Mouse (Mus musculus) lung, postnatal 25 days (tissue): Measurements from ENCODE around the gene Slc41a3.

Experiments used
- DNase-seq: peaks from one replicate; pipeline ENCODE4 v3.0.0; 2022; ENCODE audit warnings: low spot score

Slc41a3 gene

GRCm38 (mm10) chr6:90604533-90605297 is at the start of gene Slc41a3:
Gene Slc41a3, plus strand, starts transcription at chr6:90604725.
- DNase-seq = peak; percentile 91

DNA sequence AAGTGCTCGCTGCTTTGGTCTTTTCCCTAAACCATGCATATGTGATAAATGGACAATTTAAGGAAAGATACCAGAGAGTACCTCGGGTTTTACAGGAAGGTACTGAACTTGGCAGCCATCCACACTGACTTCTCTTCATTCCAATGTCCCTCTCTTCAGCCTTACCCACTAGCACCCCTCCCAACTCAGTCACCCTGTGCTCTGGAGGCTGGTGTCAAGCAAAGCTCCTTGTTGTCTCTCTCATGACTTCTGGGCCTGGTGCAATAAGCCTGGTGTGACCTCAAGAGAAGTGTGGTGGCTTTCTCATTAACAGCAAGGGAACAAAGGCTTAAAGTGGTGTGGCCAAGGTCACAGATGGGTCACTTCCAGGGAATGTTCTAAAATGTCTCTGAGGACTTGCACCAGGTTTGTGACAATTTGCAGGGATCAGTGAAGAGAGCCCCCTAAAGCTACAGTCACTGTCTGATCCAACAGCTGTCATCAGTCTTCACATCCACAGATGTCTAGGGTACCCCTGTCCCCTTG is 47.9 kb upstream of the Slc41a3 start:
- DNase-seq = no peak

DNA sequence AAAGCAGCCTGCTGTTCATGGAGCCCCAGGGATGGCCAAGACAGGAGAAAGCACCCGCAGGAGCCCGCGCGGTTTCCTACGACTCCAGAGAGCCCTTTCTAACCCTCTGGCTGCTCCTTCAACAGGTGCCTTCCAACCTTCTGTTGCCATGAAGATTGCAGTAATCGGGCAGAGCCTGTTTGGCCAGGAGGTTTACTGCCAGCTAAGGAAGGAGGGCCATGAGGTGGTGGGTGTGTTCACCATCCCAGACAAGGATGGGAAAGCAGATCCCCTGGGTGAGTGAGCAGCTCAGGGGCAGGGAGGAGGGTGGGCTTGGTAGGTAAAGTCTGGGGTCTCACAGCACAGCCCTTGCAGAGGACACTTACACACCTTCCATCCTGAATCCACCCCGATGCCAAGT is 47.4 kb upstream of the Slc41a3 start:
- no peak for DNase-seq

- DNase-seq = peak; percentile 41
Measured at GRCm38 (mm10) chr6:90557829-90558693, 46.5 kb upstream of the Slc41a3 start.

DNA sequence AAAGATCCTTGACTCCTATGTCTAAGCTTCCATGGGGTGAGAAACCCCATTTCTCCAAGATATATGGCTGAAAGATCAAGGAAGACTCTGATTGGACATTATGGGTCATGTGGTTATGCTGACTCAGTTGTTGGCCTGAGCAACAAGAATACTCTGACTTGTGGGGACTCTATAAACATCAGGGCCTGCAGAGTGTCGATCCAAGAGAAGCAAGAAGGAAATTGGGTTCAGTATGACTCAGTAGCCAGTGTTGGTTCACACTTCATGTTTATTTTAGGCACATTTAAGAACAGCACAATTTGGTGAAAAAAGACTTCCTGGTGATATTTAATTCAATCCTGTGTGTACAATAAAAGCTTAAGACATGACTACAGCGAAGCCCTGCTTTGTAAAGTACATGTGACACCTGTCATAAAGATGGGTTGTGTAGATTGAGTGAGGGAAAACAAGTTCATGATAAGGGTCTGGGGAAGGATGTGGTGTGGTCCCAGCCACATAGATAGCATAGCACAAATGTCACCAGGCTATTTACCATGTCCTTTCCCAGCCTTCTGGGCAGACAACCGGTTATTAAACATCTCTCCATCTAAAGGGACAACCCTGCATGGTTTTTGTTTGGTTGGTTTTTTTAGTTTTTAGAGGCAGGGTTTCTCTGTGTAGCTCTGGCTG is 44.0 kb upstream of the Slc41a3 start:
- DNase-seq = no peak

GRCm38 (mm10) chr6:90561234-90561781 is 43.2 kb upstream of the Slc41a3 start:
- peak; percentile 52 for DNase-seq

DNA sequence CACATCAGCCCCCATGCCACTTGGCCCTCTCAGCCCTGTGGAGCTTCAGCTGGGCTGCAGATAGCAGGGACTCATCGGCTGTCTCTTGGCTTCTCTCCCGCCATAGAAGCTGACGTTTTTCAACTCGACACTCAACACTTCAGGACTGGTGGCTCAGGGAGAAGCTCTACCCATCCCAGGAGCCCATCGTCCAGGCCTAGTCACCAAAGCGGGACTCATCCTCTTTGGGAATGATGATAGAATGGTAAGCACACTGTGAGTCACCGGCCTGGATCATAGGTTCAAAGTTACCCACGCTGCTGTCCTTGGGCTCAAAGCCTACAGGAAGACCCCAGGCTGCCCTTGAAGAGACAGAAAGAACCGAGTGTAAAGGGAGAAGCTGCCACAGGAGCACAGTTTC is 40.3 kb upstream of the Slc41a3 start:
- DNase-seq = no peak

- DNase-seq = no peak
Measured at GRCm38 (mm10) chr6:90565357-90566215, 38.9 kb upstream of the Slc41a3 start.

GRCm38 (mm10) chr6:90567486-90567885 is 37.0 kb upstream of the Slc41a3 start:
- no peak for DNase-seq

DNA sequence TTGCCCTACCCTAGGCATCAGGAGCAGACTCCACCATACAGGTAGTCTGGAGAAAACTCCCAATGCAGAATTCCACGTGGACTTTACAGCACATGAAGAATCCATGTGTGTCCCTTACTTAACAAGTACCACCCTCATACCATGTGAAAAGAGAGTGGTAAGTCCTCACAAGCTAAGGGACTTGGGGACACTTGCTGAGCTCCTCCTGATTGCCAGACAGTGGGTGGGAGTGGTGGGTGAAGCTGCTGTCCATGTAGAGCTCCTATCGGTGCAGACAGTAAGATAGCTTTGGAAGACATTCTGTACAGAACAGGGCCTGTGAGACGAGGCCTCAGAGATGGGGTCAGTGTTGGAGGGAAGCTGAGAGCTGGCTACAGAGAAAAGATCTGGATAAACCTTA is 36.6 kb upstream of the Slc41a3 start:
- DNase-seq = no peak

GRCm38 (mm10) chr6:90568721-90569120 is 35.8 kb upstream of the Slc41a3 start:
- no peak for DNase-seq

GRCm38 (mm10) chr6:90569736-90570383 is 34.7 kb upstream of the Slc41a3 start:
- DNase-seq = no peak

- no peak for DNase-seq
Measured at GRCm38 (mm10) chr6:90570392-90570791, 34.1 kb upstream of the Slc41a3 start.

DNA sequence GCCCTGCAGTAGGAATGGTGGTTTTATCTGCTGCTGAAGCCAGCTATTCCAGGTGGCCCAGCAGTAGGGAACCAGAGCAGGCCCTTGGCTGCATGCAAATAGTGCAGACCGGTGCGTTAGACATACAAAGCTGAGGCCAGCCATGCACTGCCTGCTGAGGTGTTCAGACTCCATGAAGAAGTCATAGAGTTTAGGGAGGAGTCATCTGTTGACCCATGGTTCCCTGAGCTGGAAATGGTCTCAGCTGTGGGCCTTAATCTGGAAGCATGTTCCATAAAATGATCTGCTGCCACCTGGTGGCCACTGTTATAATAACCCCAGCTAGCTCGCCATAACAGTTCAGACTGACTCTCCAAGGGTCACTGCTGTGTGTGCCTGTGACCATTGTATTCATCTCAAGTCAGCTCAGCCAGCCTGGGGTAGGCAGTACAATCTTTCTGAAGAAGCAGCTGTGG is 29.2 kb upstream of the Slc41a3 start:
- DNase-seq = peak; percentile 64

DNA sequence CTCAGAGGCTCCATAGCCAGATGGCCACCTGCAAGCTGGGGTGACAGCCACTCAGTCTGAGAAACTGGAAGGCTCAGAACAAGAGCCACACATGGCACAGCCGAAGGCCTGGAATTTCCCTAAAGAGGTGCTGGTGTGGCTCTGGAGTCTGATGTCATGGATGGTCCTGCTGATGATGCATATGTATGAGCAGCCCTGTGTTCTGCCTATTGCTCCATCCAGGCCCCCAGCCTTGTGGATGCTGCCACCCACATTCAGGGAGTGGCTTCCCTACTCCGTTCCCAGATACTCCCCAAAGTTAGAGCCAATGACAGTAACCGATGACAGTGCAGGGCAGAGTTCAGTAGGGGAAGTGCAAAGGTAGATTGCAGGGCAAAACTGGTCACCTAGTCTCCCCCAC is 26.4 kb upstream of the Slc41a3 start:
- no peak for DNase-seq

DNA sequence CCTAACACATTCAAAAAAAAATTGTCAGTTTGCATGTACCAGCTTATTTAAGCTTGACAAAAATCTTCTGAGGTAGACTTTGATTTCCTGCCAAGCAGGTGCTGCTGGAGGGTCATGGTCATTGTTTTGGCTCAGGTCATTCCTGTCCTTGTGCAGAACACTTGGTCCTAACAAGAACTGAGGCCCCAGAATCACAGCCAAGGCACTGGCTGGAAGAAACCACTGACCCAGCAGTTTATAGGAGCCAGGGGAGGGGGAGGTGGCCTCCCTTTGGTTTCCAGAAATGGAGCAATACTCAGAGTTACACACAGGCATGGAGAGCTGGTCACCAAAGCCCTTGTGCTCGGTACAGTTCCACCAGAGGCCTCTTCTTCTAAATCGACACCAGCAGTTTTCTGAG is 22.2 kb upstream of the Slc41a3 start:
- no peak for DNase-seq

- no peak for DNase-seq
Measured at GRCm38 (mm10) chr6:90588113-90588512, 16.4 kb upstream of the Slc41a3 start.

DNA sequence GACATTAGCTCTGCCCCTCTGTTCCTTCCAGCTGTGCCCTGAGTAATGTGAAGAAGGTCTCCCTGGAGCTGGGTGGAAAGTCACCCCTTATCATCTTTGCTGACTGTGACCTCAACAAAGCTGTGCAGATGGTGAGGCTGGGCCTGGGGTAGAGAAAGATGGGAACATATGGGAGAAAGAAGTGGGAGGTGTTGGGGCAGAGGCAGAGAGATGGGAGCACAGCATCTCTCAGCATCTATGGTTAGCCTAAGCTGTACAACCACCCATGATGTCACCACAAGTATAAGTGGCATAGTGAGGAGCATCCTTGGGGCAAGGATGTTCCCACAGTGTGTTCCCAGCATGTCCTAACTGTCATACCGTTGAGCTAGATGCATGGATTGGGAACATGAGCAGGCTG is 13.8 kb upstream of the Slc41a3 start:
- no peak for DNase-seq

DNA sequence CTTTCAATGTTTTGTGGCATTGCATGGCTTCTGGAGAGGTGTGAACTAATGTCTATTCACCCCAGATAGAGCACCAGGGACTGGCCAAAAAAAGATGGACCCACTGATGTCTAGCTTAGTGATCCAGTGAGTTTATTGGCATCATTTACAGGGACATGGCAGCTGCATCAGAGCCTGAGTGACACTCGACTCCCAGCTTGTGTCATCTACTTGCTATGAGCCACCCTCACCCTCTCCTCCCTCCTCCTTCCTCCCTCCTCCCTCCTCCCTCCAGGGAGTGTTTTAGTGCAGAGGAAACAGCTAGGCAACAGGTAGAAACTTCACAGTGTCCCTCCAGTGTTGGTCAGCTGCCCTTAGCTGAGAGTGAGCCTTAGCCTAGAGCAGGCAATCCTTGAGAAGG is 9.6 kb upstream of the Slc41a3 start:
- no peak for DNase-seq

DNA sequence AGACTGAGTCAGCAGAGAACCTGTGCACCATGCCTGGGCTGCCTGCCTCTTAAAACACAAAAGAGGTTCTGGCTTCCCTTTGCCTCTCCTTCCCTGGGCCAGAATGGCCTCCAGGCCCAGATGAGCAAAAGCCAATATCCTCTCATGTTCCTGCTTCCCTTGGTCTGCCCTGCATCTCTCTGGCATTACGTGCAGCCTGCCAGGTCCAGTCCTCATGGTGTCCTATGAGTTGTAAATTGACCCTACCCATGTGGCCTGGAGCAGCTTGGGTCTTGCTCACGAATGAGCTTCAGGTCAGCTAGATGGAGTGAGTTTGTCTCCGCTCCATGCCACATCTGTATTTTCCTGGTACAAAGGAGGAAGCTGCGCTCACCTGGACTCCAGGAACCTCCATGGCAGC is 7.5 kb upstream of the Slc41a3 start:
- DNase-seq = no peak

- no peak for DNase-seq
Measured at GRCm38 (mm10) chr6:90597592-90597991, 6.9 kb upstream of the Slc41a3 start.
